Mouse (Mus musculus) hindbrain, embryonic 13.5 days (tissue): ENCODE results near the gene Mansc1. TPM values are rescaled to one million over a fixed set of nuclear protein-coding genes. Genes with fewer than 3 reads are reported as not detected.
"Not testable (repeated sequence)": the region's sequence is repeated elsewhere in the genome, so short reads cannot be mapped to it uniquely, and the experiment has no call there.

Experiments used
- ATAC-seq: fragments of 200-750 bp; cut with Nextera tagmentation; 2 replicates; pipeline ENCODE4 v1.8.0; 2017; ENCODE audit warnings: moderate TSS enrichment; ENCODE audit not compliant: low FRiP score
- H3K27ac ChIP-seq: fragments of 300-500 bp; sonication (generic); 2 replicates; pipeline ENCODE4 v1.5.1; 2015; ENCODE audit warnings: inconsistent platforms, mild to moderate bottlenecking, moderate library complexity
- H3K27me3 ChIP-seq: fragments of 300-500 bp; sonication (generic); 2 replicates; pipeline ENCODE4 v1.6.1; 2015; ENCODE audit warnings: mild to moderate bottlenecking, inconsistent platforms
- H3K36me3 ChIP-seq: fragments of 300-500 bp; sonication (generic); 2 replicates; pipeline ENCODE4 v1.6.1; 2015; ENCODE audit warnings: mild to moderate bottlenecking, inconsistent platforms
- H3K4me1 ChIP-seq: fragments of 300-500 bp; sonication (generic); replicated peaks from 2 replicates; pipeline ENCODE4 v1.6.1; 2015; ENCODE audit warnings: inconsistent platforms
- H3K4me2 ChIP-seq: fragments of 300-500 bp; sonication (generic); 2 replicates; pipeline ENCODE4 v1.6.1; 2015; ENCODE audit warnings: inconsistent platforms, mild to moderate bottlenecking, moderate library complexity
- H3K4me3 ChIP-seq: fragments of 300-500 bp; sonication (generic); 2 replicates; pipeline ENCODE4 v1.5.1; 2015; ENCODE audit warnings: mild to moderate bottlenecking, inconsistent platforms
- H3K9ac ChIP-seq: fragments of 300-500 bp; sonication (generic); 2 replicates; pipeline ENCODE4 v1.6.1; 2015; ENCODE audit warnings: mild to moderate bottlenecking, inconsistent platforms
- H3K9me3 ChIP-seq: fragments of 300-500 bp; sonication (generic); 2 replicates; pipeline ENCODE4 v1.6.1; 2016; ENCODE audit warnings: inconsistent platforms
- WGBS: fragments of 180-500 bp; shearing (Covaris S2); methylation state at CpG from one replicate; pipeline ENCODE4 v1.1.7; 2015; 5-methylcytosine and 5-hydroxymethylcytosine counted together
- polyA plus RNA-seq: library from polyadenylated mRNA; unstranded; fragments of >200 nt; fragmentation: Nextera tagmentation; extraction: Ambion mirVana; gene quantifications from 2 replicates; pipeline ENCODE4 v1.2.1, GENCODE M21; 2015

Gene Mansc1
- 0.95 and 1.4 TPM in 2 replicates for polyA plus RNA-seq

GRCm38 (mm10) chr6:134631947-134632687 is at the start of gene Mansc1:
Mansc1 (minus strand) TSS chr6:134632488.
- peak; percentile 61 for ATAC-seq
- peak within 1 kb of the TSS; percentile 48 for H3K4me3 ChIP-seq
- peak within 1 kb of the TSS; percentile 85 for H3K4me2 ChIP-seq
- no peaks in the 10 kb centered on the region for H3K9me3 ChIP-seq
- H3K4me1 ChIP-seq: peaks cover 13% of the 10 kb centered on the region
- WGBS: 1% methylated on average over 46 of the region's 46 CpGs
- H3K27ac ChIP-seq: no peak within 1 kb of the TSS
- H3K36me3 ChIP-seq: no peaks in the 10 kb centered on the region
- H3K9ac ChIP-seq: peak within 1 kb of the TSS; percentile 72
- H3K27me3 ChIP-seq: peaks cover 32% of the 10 kb centered on the region

GRCm38 (mm10) chr6:134679330-134679729 is 47.0 kb upstream of the Mansc1 start:
- H3K4me2 ChIP-seq, H3K36me3 ChIP-seq, H3K9me3 ChIP-seq, H3K4me1 ChIP-seq, H3K4me3 ChIP-seq, ATAC-seq, H3K27me3 ChIP-seq, H3K9ac ChIP-seq, H3K27ac ChIP-seq: not testable (repeated sequence)
- 91% methylated on average over 4 of the region's 4 CpGs for WGBS

DNA sequence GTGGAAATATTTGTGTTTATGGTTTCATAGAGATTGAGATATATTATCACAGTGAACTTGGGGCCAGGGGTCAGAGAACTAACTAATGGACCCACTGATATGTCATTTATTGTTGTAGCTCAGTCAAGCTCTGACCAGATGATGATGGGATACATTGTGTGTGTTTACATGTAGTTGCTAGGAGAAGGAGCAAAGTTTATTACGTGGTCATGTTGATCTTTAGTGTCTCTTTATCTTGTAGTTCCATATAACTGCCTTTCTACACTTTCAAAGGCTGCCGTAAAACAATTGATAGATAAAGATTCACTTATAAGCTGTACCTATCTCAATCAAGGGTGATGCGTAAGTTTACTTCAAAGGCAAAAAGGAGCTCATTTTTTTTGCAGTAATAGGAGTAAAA is 45.7 kb upstream of the Mansc1 start:
- Histone ChIP-seq H3K27me3 (no peaks in the 10 kb centered on the region), H3K4me3 (no peak overlapping the region), H3K9me3 (no peaks in the 10 kb centered on the region), H3K27ac (no peak overlapping the region), H3K4me1 (no peaks in the 10 kb centered on the region), H3K9ac (no peak overlapping the region), H3K36me3 (no peaks in the 10 kb centered on the region), H3K4me2 (no peak overlapping the region)
- no peak for ATAC-seq
- 79% methylated on average over 3 of the region's 3 CpGs for WGBS

GRCm38 (mm10) chr6:134677504-134677903 is 45.2 kb upstream of the Mansc1 start:
- Histone ChIP-seq H3K9ac (no peak overlapping the region), H3K27me3 (no peaks in the 10 kb centered on the region), H3K36me3 (no peaks in the 10 kb centered on the region), H3K27ac (no peak overlapping the region), H3K9me3 (no peaks in the 10 kb centered on the region), H3K4me3 (no peak overlapping the region), H3K4me1 (no peaks in the 10 kb centered on the region), H3K4me2 (no peak overlapping the region)
- ATAC-seq: no peak
- WGBS: 85% methylated on average over 4 of the region's 4 CpGs

DNA sequence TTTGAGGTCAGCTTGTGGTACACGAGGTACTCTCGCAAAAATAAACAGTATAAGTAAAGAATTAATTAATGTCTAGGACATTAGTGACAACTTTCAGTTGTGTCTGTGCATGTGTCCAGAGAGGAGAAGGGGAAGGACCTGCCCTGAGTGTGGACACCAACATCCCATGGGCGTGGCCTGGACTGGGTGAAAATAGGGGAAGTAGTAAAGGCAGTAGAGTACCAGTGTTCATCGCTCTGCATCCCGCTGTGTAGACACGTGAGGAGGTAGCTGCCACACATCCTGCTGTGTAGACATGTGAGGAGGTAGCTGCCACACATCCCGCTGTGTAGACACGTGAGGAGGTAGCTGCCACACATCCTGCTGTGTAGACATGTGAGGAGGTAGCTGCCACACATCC is 41.4 kb upstream of the Mansc1 start:
- not testable (repeated sequence) for H3K9ac ChIP-seq, H3K9me3 ChIP-seq, H3K4me2 ChIP-seq, H3K4me3 ChIP-seq, ATAC-seq, H3K27ac ChIP-seq, H3K36me3 ChIP-seq, H3K4me1 ChIP-seq, H3K27me3 ChIP-seq
- 89% methylated on average over 8 of the region's 8 CpGs for WGBS

GRCm38 (mm10) chr6:134670881-134671411 is 38.7 kb upstream of the Mansc1 start:
- Histone ChIP-seq H3K4me3 (no peak overlapping the region), H3K9ac (no peak overlapping the region), H3K4me2 (no peak overlapping the region), H3K9me3 (no peaks in the 10 kb centered on the region), H3K27me3 (no peaks in the 10 kb centered on the region), H3K27ac (no peak overlapping the region), H3K4me1 (0 out of 2 replicates have a peak, but pooled peaks cover 3% of the 10 kb centered on the region), H3K36me3 (no peaks in the 10 kb centered on the region)
- ATAC-seq: no peak
- WGBS: 53% methylated on average over 4 of the region's 4 CpGs

DNA sequence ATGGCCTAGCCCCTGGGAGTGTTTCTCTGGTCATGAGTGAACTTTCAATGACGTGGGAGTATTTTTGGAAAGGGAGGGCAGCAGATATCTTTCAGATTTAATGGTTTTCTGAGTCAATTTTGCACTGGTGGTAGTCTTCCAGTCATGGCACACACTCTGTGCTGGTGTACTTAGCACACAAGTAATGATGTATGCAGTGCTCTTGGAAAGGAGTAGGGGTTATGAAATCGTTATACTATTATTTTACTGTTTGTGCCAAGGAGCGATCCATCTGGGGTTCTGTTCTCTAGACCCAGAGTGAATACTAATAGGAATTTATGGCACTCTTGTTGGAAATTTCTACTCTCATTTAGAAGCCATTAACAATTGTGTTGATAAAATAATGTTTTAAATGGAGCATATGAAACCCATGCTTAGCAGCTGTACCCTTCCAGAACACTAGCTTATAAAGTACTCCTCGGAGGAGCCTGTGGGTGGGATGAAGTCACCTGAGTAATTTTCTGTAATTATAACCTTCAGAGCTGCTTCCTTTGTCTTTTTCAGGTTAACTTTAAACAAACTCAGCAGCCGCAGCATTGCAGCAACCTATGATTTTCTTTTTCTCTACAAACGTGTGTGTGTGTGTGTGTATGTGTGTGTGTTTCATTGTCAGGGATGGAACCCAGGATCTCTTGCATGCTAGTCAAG is 37.0 kb upstream of the Mansc1 start:
- no peak for ATAC-seq
- no peaks in the 10 kb centered on the region for H3K9me3 ChIP-seq
- H3K27ac ChIP-seq: no peak overlapping the region
- 76% methylated on average over 6 of the region's 6 CpGs for WGBS
- H3K4me3 ChIP-seq: no peak overlapping the region
- H3K27me3 ChIP-seq: no peaks in the 10 kb centered on the region
- no peaks in the 10 kb centered on the region for H3K36me3 ChIP-seq
- H3K4me1 ChIP-seq: 0 out of 2 replicates have a peak, but pooled peaks cover 3% of the 10 kb centered on the region
- no peak overlapping the region for H3K9ac ChIP-seq
- no peak overlapping the region for H3K4me2 ChIP-seq

DNA sequence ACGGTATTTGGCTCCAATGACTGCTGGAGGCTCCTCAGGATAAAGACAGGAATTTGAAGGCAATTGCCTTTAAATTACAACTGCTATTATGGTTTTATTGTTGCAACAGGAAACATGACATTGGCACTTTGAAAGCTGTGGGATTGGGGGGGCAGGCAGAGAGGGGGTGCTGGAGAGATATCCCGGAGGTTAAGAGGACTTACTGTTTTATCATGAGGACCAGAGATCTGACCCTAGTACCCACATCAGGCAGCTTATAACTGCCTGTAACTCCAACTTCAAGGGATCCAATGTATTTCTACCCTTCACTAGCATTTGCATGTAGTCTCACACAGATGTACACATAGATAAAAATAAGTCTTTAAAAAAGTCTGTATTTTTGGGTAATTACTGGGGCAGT is 36.2 kb upstream of the Mansc1 start:
- no peaks in the 10 kb centered on the region for H3K9me3 ChIP-seq
- no peak overlapping the region for H3K9ac ChIP-seq
- no peaks in the 10 kb centered on the region for H3K27me3 ChIP-seq
- no peak overlapping the region for H3K4me2 ChIP-seq
- 0 out of 2 replicates have a peak, but pooled peaks cover 3% of the 10 kb centered on the region for H3K4me1 ChIP-seq
- H3K4me3 ChIP-seq: no peak overlapping the region
- no peak overlapping the region for H3K27ac ChIP-seq
- no peak for ATAC-seq
- no peaks in the 10 kb centered on the region for H3K36me3 ChIP-seq
- WGBS: 92% methylated on average over 2 of the region's 2 CpGs

DNA sequence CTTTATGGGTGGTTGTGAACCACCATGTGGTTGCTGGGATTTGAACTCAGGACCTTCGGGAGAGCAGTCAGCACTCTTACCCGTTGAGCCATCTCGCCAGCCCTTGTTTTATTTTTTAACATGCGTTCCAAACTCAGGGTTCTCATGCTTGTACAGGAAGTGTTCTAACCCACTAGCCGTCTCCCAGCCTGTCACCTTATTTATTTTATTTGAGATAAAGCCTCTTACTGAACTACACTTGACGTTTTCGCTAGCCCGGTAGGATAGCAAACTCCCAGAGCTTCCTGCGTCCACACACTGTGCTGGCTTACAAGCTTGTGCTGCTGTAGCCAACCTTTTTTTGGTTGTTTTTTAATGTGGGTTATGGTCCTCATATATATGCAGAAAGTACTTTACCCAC is 33.5 kb upstream of the Mansc1 start:
- H3K9ac ChIP-seq: no peak overlapping the region
- H3K27ac ChIP-seq: no peak overlapping the region
- H3K9me3 ChIP-seq: no peaks in the 10 kb centered on the region
- no peaks in the 10 kb centered on the region for H3K4me1 ChIP-seq
- 86% methylated on average over 9 of the region's 9 CpGs for WGBS
- H3K4me3 ChIP-seq: no peak overlapping the region
- no peaks in the 10 kb centered on the region for H3K27me3 ChIP-seq
- H3K4me2 ChIP-seq: no peak overlapping the region
- no peak for ATAC-seq
- no peaks in the 10 kb centered on the region for H3K36me3 ChIP-seq

- no peaks in the 10 kb centered on the region for H3K9me3 ChIP-seq
- H3K9ac ChIP-seq: no peak overlapping the region
- ATAC-seq: no peak
- H3K4me1 ChIP-seq: no peaks in the 10 kb centered on the region
- no peaks in the 10 kb centered on the region for H3K27me3 ChIP-seq
- 74% methylated on average over 5 of the region's 5 CpGs for WGBS
- H3K4me3 ChIP-seq: no peak overlapping the region
- no peak overlapping the region for H3K27ac ChIP-seq
- no peaks in the 10 kb centered on the region for H3K36me3 ChIP-seq
- no peak overlapping the region for H3K4me2 ChIP-seq
Observed at GRCm38 (mm10) chr6:134664573-134664972, 32.3 kb upstream of the Mansc1 start.

GRCm38 (mm10) chr6:134660714-134661406 is 28.6 kb upstream of the Mansc1 start:
- 83% methylated on average over 8 of the region's 8 CpGs for WGBS
- H3K27me3 ChIP-seq: no peaks in the 10 kb centered on the region
- H3K4me2 ChIP-seq: no peak overlapping the region
- no peaks in the 10 kb centered on the region for H3K4me1 ChIP-seq
- no peak for ATAC-seq
- no peaks in the 10 kb centered on the region for H3K9me3 ChIP-seq
- no peak overlapping the region for H3K27ac ChIP-seq
- no peaks in the 10 kb centered on the region for H3K36me3 ChIP-seq
- no peak overlapping the region for H3K9ac ChIP-seq
- no peak overlapping the region for H3K4me3 ChIP-seq
